Mouse (Mus musculus): ENCODE results near the gene Kcnj4. TPM values are rescaled to one million over a fixed set of nuclear protein-coding genes. Genes with fewer than 3 reads are reported as not detected.

The Kcnj4 gene
- polyA plus RNA-seq, 2 experiments = not detected

DNA sequence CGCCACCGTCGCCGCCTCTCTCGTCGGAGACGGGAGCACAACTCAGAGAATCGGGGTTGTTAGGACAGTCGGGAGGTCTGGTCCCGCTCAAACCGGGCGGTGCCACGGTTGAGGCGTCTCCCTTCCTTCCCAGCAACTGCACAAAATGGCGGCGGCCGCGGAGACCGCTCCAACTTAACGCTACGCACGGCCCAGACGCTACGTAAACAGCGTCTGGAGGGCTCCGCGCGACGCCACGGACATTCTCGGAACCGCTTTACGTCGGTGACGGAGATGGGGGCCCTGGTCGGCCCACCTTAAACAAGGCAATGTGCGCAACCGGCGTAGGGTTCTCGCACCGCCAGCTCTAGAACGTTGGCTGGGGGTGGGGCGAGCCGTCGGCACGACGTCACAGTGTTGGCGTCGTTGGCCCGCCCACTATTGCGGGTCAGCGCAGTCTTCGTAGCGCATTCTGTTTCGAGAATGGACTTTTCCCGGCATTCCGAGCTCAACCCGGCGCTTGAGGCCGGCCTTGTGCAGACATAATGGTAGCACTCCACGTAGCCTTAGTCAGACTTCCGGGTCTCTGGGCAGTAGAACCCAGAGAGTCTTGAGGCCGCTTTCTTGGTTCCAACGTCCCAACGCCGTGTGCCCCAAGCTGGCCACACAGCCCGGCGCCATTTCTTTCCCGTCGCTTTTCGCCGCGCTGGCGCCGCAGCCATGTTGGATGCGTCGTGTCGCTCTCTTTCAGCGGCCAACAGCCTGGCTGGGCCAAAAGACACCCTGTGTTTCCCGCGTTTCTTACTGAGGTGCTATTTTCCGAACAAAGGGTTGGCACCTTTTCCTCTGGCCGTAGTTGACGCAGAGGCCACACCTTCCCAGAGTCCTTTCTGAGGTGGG, 41.6 kb upstream of the Kcnj4 start, which contains the start of gene Ddx17:
TSS of gene Ddx17 (minus strand) at position 332 of the 879 bp plus-strand sequence.
- H3K27ac ChIP-seq = peak within 1 kb of the TSS; percentile 76
- H3K27me3 ChIP-seq (ENCODE audit: control insufficient read depth, insufficient read depth, low read length) = no peaks in the 10 kb centered on the region
- H3K9ac ChIP-seq (replicated peaks) = peak within 1 kb of the TSS; percentile 83
- ATAC-seq (ENCODE audit: insufficient read depth) (peak; percentile 93), DNase-seq (ENCODE audit: low read depth in 3 of 3, low spot score in 3 of 3) (peak; percentile 89 to 91 (median 91))
- H3K4me2 ChIP-seq (ENCODE audit: low read depth) = peak within 1 kb of the TSS; percentile 87
- peaks cover 6 to 14% of the 10 kb centered on the region in 2 experiments for H3K4me1 ChIP-seq (replicated peaks; ENCODE audit: control insufficient read depth in 2 of 2, insufficient read depth in 2 of 2, low read length in 1 of 2)
- H3K36me3 ChIP-seq (replicated peaks; ENCODE audit: control insufficient read depth, insufficient read depth, low read depth) = peaks cover 27% of the 10 kb centered on the region
- H3K4me3 ChIP-seq (ENCODE audit: insufficient read depth in 1 of 2, low read depth in 2 of 2, low read length in 2 of 2) = peak within 1 kb of the TSS; percentile 73 to 83
- 4% methylated on average over 84 of the region's 84 CpGs for WGBS (ENCODE audit: insufficient replicate concordance)
- H3K9me3 ChIP-seq (ENCODE audit: control insufficient read depth, low read length) = no peaks in the 10 kb centered on the region
- TF ChIP-seq CTCF (IDR thresholded peaks at IDR 0.05; ENCODE audit: low read depth) (no peak), EP300 (IDR thresholded peaks at IDR 0.05; ENCODE audit: low read depth) (peak; percentile 82)

DNA sequence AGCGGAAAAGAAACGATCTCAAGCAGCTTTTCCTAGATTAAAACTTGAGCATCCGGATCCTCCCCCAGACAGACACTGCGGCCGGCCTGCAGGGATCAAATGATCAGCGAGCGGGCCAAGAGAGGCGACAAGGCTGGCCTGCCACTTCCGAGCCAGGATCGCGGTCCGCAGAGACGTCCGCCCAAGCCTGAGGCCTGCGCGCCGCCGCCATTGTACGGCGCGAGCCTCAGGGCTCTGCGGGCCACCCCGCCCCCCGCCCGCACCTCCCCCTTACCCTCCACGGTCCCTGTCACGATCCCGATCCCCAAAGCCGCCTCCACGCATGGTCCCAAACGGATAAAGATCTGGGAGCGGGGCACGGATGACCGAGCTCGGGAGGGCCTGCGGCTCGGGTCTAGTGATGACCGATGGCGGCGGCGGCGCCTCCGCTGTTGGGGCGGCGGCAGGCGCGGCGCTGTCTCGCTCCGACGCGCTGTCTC, 40.9 kb upstream of the Kcnj4 start:
- Histone ChIP-seq H3K4me2 (ENCODE audit: low read depth) (peak overlapping the region; percentile 87), H3K27me3 (ENCODE audit: control insufficient read depth, insufficient read depth, low read length) (no peaks in the 10 kb centered on the region), H3K27ac (peak overlapping the region; percentile 76), H3K4me1 (replicated peaks; ENCODE audit: control insufficient read depth in 2 of 2, insufficient read depth in 2 of 2, low read length in 1 of 2) (peaks cover 6 to 14% of the 10 kb centered on the region in 2 experiments), H3K9ac (replicated peaks) (peak overlapping the region; percentile 83), H3K36me3 (replicated peaks; ENCODE audit: control insufficient read depth, insufficient read depth, low read depth) (peaks cover 33% of the 10 kb centered on the region), H3K9me3 (ENCODE audit: control insufficient read depth, low read length) (no peaks in the 10 kb centered on the region), H3K4me3 (ENCODE audit: insufficient read depth in 1 of 2, low read depth in 2 of 2, low read length in 2 of 2) (peak overlapping the region; percentile 73 to 83)
- TF ChIP-seq CTCF (IDR thresholded peaks at IDR 0.05; ENCODE audit: low read depth) (no peak), EP300 (IDR thresholded peaks at IDR 0.05; ENCODE audit: low read depth) (no peak)
- WGBS (ENCODE audit: insufficient replicate concordance) = under 1% methylated on average over 52 of the region's 52 CpGs
- DNase-seq (ENCODE audit: low read depth in 3 of 3, low spot score in 3 of 3) (peak; percentile 34 to 50 (median 42)), ATAC-seq (ENCODE audit: insufficient read depth) (peak; percentile 72)

DNA sequence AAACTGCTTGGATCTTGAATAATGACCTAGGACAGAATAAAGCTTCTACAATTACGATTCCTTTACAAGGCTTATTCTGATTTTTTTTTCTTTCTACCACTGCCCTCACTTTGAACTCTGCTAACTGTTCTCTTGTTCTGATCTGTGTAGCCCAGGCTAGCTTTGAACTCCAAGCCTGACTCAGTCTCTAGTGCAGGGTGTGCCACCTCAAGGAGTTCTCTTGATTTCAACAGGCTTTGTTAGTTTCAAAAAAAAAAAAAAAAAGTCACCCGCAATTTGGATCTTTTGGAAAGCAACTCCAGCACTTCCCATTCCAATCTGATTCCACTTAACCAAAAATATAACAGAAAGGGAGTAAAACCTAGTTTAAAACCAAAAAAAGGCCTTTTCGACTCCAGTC, 40.5 kb upstream of the Kcnj4 start:
- peaks cover 6 to 14% of the 10 kb centered on the region in 2 experiments for H3K4me1 ChIP-seq (replicated peaks; ENCODE audit: control insufficient read depth in 2 of 2, insufficient read depth in 2 of 2, low read length in 1 of 2)
- peak overlapping the region; percentile 83 for H3K9ac ChIP-seq (replicated peaks)
- no peak for ATAC-seq (ENCODE audit: insufficient read depth)
- peak overlapping the region; percentile 73 to 83 for H3K4me3 ChIP-seq (ENCODE audit: insufficient read depth in 1 of 2, low read depth in 2 of 2, low read length in 2 of 2)
- peaks cover 37% of the 10 kb centered on the region for H3K36me3 ChIP-seq (replicated peaks; ENCODE audit: control insufficient read depth, insufficient read depth, low read depth)
- peak overlapping the region; percentile 76 for H3K27ac ChIP-seq
- TF ChIP-seq CTCF (IDR thresholded peaks at IDR 0.05; ENCODE audit: low read depth) (no peak), EP300 (IDR thresholded peaks at IDR 0.05; ENCODE audit: low read depth) (no peak)
- H3K4me2 ChIP-seq (ENCODE audit: low read depth) = peak overlapping the region; percentile 87
- no peaks in the 10 kb centered on the region for H3K9me3 ChIP-seq (ENCODE audit: control insufficient read depth, low read length)
- WGBS (ENCODE audit: insufficient replicate concordance) = under 1% methylated on average over 3 of the region's 3 CpGs
- H3K27me3 ChIP-seq (ENCODE audit: control insufficient read depth, insufficient read depth, low read length) = no peaks in the 10 kb centered on the region
- DNase-seq (ENCODE audit: low read depth in 3 of 3, low spot score in 3 of 3) = peak in 1 of 3 experiments; percentile 42

DNA sequence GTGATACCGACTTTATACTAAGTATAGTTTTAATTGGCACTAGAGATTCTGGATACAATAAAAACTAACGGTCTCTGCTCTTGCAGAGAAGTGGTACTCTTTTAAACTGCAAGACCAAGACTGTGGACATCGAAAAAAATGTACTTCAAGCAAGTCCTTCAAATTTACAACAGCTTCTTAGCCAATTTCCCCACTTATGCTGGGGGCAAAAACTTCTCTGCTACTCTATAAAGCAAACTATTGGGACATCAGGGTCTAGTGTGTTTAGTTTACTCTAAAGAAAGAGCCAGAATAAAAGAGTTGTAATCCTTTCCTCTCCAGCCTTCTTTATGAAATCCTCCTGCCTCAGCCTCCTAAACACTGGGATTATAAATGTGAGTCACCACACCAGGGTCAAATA, 38.9 kb upstream of the Kcnj4 start:
- TF ChIP-seq EP300 (IDR thresholded peaks at IDR 0.05; ENCODE audit: low read depth) (no peak), CTCF (IDR thresholded peaks at IDR 0.05; ENCODE audit: low read depth) (no peak)
- Histone ChIP-seq H3K4me2 (ENCODE audit: low read depth) (peak overlapping the region; percentile 87), H3K4me3 (ENCODE audit: insufficient read depth in 1 of 2, low read depth in 2 of 2, low read length in 2 of 2) (peak overlapping the region in 1 of 2 experiments; percentile 73; a peak in 1 of 4 replicates), H3K36me3 (replicated peaks; ENCODE audit: control insufficient read depth, insufficient read depth, low read depth) (peaks cover 52% of the 10 kb centered on the region), H3K9ac (replicated peaks) (0 out of 2 replicates have a peak overlapping the region, but pooled peaks have one; percentile 7), H3K9me3 (ENCODE audit: control insufficient read depth, low read length) (no peaks in the 10 kb centered on the region), H3K27me3 (ENCODE audit: control insufficient read depth, insufficient read depth, low read length) (no peaks in the 10 kb centered on the region), H3K4me1 (replicated peaks; ENCODE audit: control insufficient read depth in 2 of 2, insufficient read depth in 2 of 2, low read length in 1 of 2) (peaks cover 6 to 14% of the 10 kb centered on the region in 2 experiments), H3K27ac (no peak overlapping the region)
- ATAC-seq (ENCODE audit: insufficient read depth) (no peak), DNase-seq (ENCODE audit: low read depth in 3 of 3, low spot score in 3 of 3) (no peak)
- WGBS (ENCODE audit: insufficient replicate concordance) = 87% methylated on average over 3 of the region's 3 CpGs

DNA sequence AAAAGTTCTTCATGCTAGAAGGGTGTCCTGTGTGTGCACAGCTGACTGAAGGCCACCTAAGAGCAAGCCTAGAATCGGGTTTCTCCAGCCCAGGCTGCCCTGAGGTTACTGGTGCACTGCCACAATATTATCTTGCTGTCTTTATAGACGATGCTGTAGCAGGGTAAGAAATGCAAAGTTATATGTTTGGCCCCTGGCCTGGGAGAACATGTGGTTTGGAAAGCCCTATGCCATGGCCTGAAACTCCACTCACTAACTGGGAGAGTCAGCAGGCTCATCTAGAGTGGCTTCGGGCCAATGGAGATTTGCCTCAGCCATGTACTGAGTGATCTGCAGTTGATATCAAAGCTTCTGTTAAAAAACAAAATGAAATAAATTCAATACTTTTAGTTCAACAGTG, 28.8 kb upstream of the Kcnj4 start:
- Histone ChIP-seq H3K9ac (replicated peaks) (no peak overlapping the region), H3K27me3 (ENCODE audit: control insufficient read depth, insufficient read depth, low read length) (no peaks in the 10 kb centered on the region), H3K36me3 (replicated peaks; ENCODE audit: control insufficient read depth, insufficient read depth, low read depth) (peaks cover 100% of the 10 kb centered on the region), H3K27ac (no peak overlapping the region), H3K4me2 (ENCODE audit: low read depth) (no peak overlapping the region), H3K9me3 (ENCODE audit: control insufficient read depth, low read length) (no peaks in the 10 kb centered on the region), H3K4me3 (ENCODE audit: insufficient read depth in 1 of 2, low read depth in 2 of 2, low read length in 2 of 2) (no peak overlapping the region), H3K4me1 (replicated peaks; ENCODE audit: control insufficient read depth in 2 of 2, insufficient read depth in 2 of 2, low read length in 1 of 2) (no peaks in the 10 kb centered on the region)
- WGBS (ENCODE audit: insufficient replicate concordance) = 88% methylated on average over 3 of the region's 3 CpGs
- ATAC-seq (ENCODE audit: insufficient read depth) (no peak), DNase-seq (ENCODE audit: low read depth in 3 of 3, low spot score in 3 of 3) (no peak)
- no peak for TF ChIP-seq CTCF (IDR thresholded peaks at IDR 0.05; ENCODE audit: low read depth)
- no peak for TF ChIP-seq EP300 (IDR thresholded peaks at IDR 0.05; ENCODE audit: low read depth)

Data from liver, embryonic 14.5 days (tissue).